Mouse (Mus musculus): Measurements from ENCODE around the gene Mapt.

Mapt gene

GRCm38 (mm10) chr11:104271876-104272275 lies 40.7 kb downstream of the Mapt start:
- no peak for DNase-seq (ENCODE audit: extremely low read depth, insufficient read length, low spot score)

GRCm38 (mm10) chr11:104272352-104272751 lies 41.2 kb downstream of the Mapt start:
- peak; percentile 49 for DNase-seq (ENCODE audit: extremely low read depth, insufficient read length, low spot score)

DNA sequence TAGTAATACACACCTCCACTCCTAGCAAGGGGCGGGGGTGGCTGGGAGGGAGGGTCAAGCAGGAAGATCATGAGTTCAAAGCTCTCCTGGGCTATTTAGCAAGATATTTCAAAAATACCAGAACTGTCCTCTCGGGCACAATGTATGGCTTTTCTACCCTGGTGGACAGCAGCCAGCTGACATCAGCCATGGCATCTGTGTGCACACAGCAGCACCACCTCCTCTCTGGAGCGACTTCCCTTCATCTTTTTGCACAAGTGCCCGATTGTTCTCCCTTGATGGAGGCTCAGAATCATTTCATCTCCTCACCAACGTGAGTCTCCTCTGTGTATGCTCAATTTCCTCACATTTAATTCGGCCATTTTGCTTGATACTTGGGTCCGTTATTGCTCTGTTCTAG lies 44.6 kb downstream of the Mapt start:
- no peak for DNase-seq (ENCODE audit: extremely low read depth, insufficient read length, low spot score)

- DNase-seq (ENCODE audit: extremely low read depth, insufficient read length, low spot score): no peak
These were observed 47.0 kb downstream of the Mapt start for GRCm38 (mm10) chr11:104278222-104278621.

GRCm38 (mm10) chr11:104279049-104279448 lies 47.9 kb downstream of the Mapt start:
- no peak for DNase-seq (ENCODE audit: extremely low read depth, insufficient read length, low spot score)

DNA sequence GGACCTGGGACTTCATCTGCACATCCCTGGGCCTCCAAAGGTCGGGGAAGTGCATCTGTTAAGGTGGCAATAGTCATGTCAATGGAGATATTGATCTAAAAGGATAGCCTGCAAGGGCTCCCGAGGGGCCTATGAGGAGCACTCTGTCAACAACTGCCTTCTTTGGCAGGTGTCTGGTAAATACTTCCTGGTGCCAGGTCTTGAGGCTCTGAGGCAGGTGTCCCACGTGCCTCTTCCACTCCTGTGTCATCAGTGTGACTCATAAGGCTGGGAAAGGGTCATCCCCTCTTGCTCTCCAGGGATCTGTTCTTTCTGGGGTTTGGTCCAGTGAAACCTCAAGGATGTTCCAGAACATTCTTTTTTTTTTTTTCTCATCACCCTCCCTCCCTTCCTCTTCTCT lies 48.3 kb downstream of the Mapt start:
- DNase-seq (ENCODE audit: extremely low read depth, insufficient read length, low spot score): no peak

GRCm38 (mm10) chr11:104281501-104281900 lies 50.3 kb downstream of the Mapt start:
- no peak for DNase-seq (ENCODE audit: extremely low read depth, insufficient read length, low spot score)

- DNase-seq (ENCODE audit: extremely low read depth, insufficient read length, low spot score): no peak
These were observed 55.9 kb downstream of the Mapt start for GRCm38 (mm10) chr11:104287113-104287512.

- peak; percentile 44 for DNase-seq (ENCODE audit: extremely low read depth, insufficient read length, low spot score)
These were observed 57.6 kb downstream of the Mapt start for GRCm38 (mm10) chr11:104288835-104289198.

DNA sequence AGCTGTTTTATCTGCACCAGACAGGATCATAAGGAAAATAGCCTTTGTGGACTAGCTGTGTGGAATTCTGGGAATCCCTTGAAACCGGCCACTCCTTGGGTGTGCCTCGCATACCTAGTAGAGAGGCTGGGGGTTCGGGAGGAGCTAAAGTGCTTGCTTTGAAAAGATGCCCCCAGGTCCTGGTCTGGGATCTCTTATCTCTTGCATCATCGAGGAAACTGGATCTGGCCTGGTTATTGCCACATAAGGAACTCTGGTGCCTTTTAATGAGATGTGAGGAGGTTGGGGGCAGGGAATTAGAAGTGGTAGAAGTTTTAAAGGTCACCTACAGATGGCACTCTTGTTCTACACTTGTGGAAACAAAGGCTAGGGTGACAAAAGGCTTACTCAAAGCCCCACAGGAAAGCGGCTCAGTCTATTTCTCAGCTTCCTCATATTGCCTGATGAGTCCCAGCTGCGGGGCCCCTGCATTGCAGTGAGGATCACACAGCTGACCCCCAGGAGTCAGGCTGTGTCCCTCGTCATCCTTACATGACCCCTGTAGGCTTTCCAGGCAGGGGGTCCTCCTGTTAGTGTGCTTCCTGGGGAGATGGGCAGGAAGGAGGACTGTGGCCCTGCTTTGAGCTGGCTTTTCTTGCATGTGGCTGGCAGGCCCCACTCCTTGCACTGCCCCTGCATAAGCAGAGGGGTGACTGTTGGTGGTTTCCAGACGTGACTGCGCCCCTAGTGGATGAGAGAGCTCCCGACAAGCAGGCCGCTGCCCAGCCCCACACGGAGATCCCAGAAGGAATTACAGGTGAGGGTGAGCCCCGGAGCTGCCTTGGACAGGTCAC lies 58.2 kb downstream of the Mapt start:
- DNase-seq (ENCODE audit: extremely low read depth, insufficient read length, low spot score): peak; percentile 73

DNA sequence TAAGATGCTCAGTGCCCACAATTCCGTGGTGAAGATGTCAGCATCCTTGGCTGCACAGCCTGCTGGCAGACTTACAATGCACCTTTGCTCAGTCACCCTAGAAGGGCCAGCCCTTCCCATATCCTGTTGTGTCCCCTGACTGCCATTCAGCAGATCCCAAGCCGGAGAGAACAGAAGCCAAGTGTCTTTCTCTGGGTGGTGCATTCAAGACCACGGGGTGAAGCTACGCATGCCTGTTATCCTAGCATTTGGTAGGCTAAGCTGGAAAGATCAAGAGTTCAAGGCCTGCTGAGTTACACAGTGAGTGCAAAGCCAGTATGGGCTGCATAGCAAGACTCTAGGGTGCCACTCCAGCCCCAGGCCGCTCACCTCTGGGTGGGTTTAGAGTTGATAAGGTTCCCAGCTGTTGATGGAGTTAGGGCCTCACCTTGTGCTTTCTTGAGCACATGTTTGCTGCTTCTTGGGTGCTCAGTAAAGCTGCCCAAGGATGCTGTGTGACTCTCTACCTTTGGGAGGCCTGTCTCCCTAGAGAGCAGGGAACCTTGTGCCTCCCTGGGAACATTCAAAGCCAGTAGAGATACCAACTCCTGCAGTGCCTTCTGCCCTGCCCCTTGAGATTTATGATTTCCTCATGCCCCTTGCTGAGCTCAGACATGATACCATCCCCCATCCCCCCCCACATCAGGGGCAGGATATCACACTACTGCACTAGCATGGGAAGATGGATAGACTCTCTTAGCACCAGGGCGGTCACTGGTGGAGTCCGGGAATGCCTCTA lies 61.4 kb downstream of the Mapt start:
- no peak for DNase-seq (ENCODE audit: extremely low read depth, insufficient read length, low spot score)

GRCm38 (mm10) chr11:104293241-104293640 lies 62.1 kb downstream of the Mapt start:
- no peak for DNase-seq (ENCODE audit: extremely low read depth, insufficient read length, low spot score)

GRCm38 (mm10) chr11:104295145-104295544 lies 64.0 kb downstream of the Mapt start:
- no peak for DNase-seq (ENCODE audit: extremely low read depth, insufficient read length, low spot score)

- peak; percentile 39 for DNase-seq (ENCODE audit: extremely low read depth, insufficient read length, low spot score)
These were observed 64.5 kb downstream of the Mapt start for GRCm38 (mm10) chr11:104295656-104296055.

DNA sequence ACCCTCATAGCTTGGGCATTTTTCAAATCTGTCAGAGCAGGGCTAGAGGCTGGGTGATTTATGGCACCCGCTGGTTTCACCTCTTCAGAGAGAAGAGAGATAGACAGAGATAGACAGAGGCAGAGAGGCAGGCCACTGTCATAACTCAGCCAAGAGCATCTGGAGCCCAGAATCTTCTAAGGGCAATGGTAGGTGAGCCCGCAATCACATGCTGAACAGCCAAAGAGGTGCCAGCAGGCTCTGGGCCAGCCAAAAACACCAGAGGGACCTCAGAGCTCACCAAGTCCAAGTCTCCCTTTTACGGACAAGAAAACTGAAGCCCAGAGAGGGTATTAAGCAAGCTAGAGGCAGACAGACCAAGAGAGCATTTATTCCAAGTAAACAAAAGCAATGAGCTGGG lies 66.5 kb downstream of the Mapt start:
- DNase-seq (ENCODE audit: extremely low read depth, insufficient read length, low spot score): no peak

DNA sequence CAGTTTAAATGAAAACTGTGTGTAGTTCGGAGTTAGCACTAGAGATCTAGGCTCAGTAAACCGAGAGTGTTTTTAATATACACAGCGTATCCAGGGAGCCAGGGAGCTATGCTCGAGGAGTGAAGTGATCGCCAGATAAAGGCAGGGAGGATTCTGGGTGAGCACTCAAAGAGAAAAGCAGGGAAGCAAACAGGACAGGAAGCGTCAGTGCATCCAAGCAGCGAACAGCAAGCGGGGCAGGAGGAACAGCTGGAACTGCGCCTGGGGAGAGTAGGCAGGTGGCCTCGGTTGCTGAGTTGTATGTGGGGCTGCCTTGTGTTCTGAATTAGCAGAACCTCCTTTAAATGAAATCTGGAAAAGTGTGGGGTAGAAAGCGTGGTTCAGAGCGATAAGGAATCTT lies 71.4 kb downstream of the Mapt start:
- no peak for DNase-seq (ENCODE audit: extremely low read depth, insufficient read length, low spot score)

DNA sequence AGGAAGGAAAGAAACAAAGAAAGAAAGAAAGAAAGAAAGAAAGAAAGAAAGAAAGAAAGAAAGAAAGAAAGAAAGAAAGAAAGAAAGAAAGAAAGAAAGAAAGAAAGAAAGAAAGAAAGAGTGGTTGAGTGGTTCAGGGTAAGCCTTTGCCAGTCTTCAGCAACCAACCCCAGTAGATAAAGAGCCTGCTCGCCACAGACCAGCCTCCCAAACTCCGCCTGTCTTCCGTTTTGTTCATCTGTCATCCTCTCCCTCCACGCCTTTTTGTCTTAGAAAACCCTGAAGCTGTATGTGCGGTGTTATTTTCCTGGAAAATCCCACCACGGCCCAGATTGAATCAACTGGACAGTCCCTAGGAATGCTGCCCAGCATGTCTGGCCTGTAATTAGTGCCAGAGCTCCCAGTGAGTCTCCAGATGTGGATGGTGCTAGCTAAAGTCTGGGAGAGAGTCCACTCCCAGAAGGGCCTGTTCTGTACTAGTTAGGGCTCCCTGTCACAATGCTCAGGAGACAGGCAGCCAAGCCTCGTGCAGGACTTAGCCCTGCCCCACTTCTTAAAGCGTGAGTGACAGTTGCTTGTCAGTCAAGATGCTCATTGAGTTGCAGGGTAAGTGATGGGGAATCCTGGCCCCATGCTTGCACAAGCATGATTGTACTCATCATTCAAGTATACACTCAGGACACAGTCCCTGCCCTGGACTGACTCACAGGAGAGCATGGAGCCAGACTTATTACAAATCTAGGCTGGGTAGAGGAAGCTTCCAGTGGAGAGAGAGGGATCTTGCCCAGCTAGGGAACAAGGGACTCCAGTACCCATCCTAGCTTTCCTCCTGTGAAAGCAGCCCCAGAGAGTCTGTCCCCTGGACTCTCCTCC lies 72.1 kb downstream of the Mapt start:
- DNase-seq (ENCODE audit: extremely low read depth, insufficient read length, low spot score): no peak

- DNase-seq (ENCODE audit: extremely low read depth, insufficient read length, low spot score): no peak
These were observed 74.5 kb downstream of the Mapt start for GRCm38 (mm10) chr11:104305711-104306110.

DNA sequence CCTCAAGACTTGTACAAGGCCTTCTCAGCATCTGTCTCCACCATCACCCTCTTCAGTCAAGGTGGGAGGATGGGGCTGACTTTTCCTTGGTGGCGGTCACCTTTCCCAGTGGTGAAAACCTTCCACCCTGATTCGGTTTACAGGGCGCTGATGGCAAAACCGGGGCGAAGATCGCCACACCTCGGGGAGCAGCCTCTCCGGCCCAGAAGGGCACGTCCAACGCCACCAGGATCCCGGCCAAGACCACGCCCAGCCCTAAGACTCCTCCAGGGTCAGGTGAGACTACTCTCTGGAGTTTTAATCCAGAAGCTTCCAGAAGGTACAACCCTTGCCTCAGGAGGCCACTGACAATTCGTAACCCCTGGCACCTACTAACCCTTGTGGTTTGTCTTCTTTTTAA lies 75.3 kb downstream of the Mapt start:
- DNase-seq (ENCODE audit: extremely low read depth, insufficient read length, low spot score): no peak

GRCm38 (mm10) chr11:104307136-104307535 lies 75.9 kb downstream of the Mapt start:
- DNase-seq (ENCODE audit: extremely low read depth, insufficient read length, low spot score): no peak
